Mouse (Mus musculus): ENCODE results near the gene Minpp1.
"Not testable (repeated sequence)": the region's sequence is repeated elsewhere in the genome, so short reads cannot be mapped to it uniquely, and the experiment has no call there.

The Minpp1 gene

GRCm38 (mm10) chr19:32485681-32486105 is at the start of gene Minpp1:
Minpp1 (plus strand) TSS chr19:32485769.
- peak; percentile 81 for DNase-seq (ENCODE audit: low spot score)

- no peak for DNase-seq (ENCODE audit: low spot score)
These were observed 46.2 kb upstream of the Minpp1 start for GRCm38 (mm10) chr19:32439356-32439755.

GRCm38 (mm10) chr19:32441568-32441967 is 44.0 kb upstream of the Minpp1 start:
- DNase-seq (ENCODE audit: low spot score), result peak; percentile 13

- no peak for DNase-seq (ENCODE audit: low spot score)
These were observed 36.6 kb upstream of the Minpp1 start for GRCm38 (mm10) chr19:32448931-32449330.

DNA sequence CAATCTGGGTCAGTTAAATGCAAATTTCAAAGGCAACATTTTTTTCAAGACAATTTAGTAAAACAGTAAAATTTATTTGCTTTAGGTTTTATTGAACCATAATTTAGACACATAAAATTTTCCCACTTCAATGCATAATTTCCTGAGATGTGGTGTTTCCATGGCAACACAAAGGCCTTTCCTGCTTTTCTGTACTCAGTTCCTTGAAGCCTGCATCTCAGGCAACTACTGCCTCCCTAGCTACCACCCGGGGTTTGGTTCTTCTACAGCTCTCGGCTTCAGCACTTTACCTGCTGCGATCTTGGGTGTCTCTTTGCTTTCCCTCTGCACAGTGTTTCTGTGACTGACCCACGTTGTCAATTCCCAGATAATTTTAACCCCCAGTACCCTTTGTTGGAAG is 33.3 kb upstream of the Minpp1 start:
- no peak for DNase-seq (ENCODE audit: low spot score)

DNA sequence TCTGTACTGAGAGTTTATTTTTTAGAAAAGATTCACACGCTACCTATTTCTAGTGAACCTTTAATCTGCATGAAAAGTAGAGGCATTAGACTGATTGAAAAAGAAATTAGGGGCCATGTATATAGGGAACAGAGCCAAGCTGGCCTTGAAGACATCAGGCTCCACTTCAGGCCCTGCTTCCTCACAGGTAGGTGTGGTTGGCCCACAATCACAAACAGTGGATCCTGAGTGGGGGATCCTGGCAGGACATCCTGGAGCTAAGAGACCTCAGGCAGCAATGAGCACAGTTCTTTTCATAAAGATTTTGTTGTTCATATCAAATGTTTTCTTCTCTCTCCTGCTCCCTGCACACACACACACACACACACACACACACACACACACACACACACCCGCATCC is 28.8 kb upstream of the Minpp1 start:
- no peak for DNase-seq (ENCODE audit: low spot score)

DNA sequence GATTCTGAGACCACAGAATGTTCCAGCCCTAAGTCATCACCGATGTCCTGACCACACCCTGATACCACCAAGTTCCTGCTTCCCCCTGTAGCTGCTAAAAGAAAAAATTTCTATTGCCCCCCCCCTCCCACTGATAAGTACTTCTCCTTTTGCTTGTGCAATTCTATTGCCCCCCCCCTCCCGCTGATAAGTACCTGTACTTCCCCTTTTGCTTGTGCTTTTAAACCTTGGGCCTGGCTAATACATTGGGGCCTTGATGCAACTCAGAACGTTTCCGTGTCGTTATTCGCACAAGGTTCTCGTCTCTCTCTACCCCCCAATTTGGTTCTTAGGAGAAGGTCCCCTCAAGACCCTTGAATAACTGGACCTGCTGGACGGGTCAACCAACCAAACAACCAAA is 27.9 kb upstream of the Minpp1 start:
- DNase-seq (ENCODE audit: low spot score), result not testable (repeated sequence)

GRCm38 (mm10) chr19:32463037-32463436 is 22.5 kb upstream of the Minpp1 start:
- no peak for DNase-seq (ENCODE audit: low spot score)

GRCm38 (mm10) chr19:32465228-32465627 is 20.3 kb upstream of the Minpp1 start:
- DNase-seq (ENCODE audit: low spot score), result no peak

- DNase-seq (ENCODE audit: low spot score), result no peak
These were observed 19.1 kb upstream of the Minpp1 start, which contains the start of gene Rpl9-ps6 for GRCm38 (mm10) chr19:32466478-32466877. Rpl9-ps6 (minus strand) TSS chr19:32466578.

DNA sequence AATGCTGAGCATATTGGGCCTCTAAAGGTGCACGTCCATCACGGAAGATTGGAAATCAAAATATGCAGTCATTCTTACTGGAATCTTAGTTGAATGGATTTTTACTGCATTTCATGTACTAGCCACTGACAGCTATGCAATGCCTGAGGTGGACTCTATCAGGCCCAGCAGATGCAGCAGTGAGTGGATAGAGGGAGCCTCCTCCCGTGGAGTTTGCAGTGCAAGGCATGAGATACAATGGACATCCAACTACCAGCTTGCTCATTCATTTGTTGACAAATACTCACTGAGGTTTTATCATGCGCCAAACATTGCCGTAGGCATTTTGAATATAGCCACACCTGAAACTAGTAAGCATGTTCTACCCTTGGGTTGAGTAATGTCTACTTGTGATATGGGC is 18.2 kb upstream of the Minpp1 start:
- DNase-seq (ENCODE audit: low spot score), result no peak

GRCm38 (mm10) chr19:32470059-32470497 is 15.5 kb upstream of the Minpp1 start:
- DNase-seq (ENCODE audit: low spot score), result peak; percentile 13

DNA sequence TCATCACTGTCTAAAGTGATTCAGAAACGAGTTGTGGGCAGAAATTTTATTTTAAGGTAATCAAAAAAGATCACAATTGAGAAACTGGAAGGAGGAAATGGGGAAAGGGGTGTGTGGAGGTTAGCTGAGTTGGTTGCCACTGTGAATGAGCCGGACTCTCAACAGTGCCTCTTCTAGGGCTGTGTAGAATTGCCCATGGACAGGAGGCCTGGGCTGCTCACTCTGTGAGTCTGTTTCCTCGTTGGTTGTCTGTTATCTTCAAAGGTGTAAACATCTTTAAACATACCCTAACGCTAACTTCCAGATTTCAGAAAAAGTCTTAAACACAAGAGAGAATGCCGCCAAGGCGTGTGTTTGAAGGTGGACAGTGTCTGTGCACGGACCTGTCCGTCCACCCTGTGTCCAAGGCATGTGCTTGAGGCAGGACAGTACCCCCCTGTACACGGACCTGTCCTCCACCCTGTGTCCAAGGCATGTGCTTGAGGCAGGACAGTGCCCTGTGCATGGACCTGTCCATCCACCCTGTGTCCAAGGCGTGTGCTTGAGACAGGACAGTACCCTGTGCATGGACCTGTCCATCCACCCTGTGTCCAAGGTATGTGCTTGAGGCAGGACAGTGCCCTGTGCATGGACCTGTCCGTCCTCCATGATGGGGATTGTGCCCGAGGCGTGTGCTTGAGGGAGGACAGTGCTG is 14.9 kb upstream of the Minpp1 start:
- no peak for DNase-seq (ENCODE audit: low spot score)

DNA sequence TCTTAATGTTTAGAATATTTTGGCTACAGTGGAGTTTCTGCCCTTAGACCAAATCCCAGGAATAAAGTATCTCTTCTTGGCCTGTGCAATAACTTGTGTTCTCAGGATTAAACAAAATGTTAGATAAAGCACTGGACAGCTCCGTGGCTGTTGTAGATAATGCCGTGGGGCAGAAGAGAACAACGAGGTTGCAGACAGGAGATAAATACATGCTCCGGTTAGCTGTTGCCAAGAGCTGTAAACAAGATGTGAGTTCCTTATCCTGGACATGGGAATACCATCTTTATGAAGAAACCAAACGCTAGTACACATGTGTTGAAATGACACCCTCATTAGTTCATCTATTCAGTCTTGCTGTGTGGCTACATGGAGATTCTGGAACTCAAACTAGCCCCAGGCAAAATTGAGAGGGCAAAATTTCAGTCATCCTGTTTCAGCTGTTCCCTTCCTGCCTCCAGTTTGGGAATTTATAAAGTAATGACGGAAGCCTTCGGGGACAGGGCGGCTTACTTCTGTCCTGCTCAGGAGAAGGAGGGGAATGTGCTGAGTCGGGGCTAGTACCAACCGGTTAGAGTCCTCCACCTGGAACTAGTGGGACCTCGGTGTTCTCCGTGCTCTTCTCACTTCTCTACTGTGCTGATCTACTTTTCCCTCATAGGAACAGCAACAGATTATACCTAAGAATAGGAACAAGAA is 9.4 kb upstream of the Minpp1 start:
- no peak for DNase-seq (ENCODE audit: low spot score)

DNA sequence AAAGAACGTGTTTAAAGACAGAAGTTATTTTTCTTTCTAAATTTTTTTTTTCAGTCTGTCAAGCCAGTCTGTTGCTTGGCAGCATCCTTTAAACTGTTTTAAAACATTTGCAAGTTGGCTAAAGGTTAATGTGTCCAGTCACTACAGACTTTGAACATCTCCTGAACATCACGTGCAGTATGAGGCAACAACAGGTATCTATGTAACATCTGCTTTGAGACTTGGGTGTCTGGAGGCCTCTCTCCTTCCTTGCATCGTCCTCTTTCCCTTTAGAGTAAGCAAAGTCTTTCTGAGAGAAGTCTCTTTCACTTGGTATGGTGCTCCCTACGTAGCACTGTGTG is 8.9 kb upstream of the Minpp1 start:
- no peak for DNase-seq (ENCODE audit: low spot score)

- DNase-seq (ENCODE audit: low spot score), result no peak
These were observed 5.3 kb upstream of the Minpp1 start for GRCm38 (mm10) chr19:32480255-32480654.

DNA sequence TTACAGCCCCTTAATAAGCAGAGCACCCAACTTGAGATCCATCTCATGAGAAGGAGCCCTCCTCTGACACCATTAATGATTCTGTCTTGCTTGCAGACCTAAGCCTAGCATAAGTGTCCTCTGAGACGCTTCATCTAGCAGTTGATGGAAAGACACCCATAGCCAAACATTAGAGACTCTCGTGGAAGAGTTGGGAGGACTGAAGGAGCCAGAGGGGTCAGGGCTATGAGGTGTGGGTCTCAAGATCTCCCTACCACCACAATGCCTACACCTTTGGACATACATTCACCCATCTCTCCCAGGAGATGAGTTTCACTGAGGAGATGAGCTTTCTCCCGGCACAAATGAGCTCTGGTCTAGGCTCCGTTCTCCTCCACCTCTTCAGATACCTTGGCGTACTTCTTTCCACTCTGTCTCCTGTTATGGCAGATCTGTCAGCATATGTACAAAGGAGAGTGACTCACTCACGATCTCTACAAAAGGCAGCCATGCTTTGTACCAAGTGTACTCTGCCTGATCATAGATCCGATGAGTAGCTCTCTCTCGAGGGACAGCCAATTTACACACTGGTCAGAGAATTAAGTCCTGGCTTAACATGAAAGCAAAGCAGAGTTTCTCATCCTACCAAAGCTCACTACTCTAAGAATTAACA is 4.7 kb upstream of the Minpp1 start:
- DNase-seq (ENCODE audit: low spot score), result no peak

- DNase-seq (ENCODE audit: low spot score), result no peak
These were observed 4.1 kb upstream of the Minpp1 start for GRCm38 (mm10) chr19:32481511-32481910.

DNA sequence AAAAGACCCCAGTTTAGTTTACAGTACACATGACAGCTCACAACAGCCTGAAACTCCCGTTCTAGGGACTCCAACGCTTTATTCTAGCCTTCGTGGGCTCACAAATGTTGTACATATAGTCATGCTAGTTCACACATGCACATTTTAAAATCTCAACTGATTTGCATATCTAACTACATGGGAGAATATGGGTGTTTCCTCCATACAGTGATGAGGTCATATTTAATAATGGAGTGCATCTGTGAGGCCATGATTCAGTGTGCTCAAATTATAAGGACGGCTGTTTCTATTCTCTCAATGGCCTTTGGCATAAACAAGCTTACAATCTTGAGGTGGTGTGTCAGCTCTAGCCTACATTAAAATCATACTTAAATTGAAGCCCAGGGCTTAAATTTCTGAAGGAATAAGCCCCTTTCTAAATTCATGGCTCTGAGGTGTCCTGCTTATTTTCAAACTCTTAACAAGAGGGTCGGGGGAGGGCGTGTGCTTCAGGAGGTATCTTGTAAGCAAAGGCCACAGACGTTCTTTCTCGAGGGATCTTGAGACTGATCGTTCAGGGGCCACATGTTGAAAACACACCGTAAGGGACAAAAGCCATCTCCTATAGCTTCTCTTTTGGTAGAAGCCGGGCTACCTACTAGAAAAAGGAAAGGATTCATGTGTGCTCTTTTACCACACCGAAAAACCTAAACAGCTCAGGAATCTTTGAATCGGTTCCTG is 468 bp upstream of the Minpp1 start:
- DNase-seq (ENCODE audit: low spot score), result no peak

DNA sequence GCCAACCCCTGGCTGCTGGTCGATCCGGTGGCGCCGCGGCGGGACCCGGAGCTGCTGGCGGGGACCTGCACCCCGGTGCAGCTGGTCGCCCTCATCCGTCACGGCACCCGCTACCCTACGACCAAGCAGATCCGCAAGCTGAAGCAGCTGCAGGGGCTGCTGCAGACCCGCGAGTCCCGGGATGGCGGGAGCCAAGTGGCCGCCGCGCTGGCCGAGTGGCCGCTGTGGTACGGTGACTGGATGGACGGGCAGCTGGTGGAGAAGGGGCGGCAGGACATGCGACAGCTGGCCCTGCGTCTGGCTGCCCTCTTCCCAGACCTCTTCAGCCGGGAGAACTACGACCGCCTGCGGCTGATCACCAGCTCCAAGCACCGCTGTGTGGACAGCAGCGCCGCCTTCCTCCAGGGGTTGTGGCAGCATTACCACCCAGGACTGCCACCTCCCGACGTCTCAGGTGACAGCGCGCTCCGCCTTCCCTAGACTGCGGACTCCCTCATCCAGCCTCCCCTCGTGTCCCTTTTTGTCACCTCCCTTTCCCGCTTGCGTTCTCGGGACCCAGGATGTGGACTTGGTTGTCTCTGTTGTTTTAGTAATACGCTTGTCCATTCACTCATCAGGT is 646 bp downstream of the Minpp1 start:
- DNase-seq (ENCODE audit: low spot score), result peak; percentile 66

DNA sequence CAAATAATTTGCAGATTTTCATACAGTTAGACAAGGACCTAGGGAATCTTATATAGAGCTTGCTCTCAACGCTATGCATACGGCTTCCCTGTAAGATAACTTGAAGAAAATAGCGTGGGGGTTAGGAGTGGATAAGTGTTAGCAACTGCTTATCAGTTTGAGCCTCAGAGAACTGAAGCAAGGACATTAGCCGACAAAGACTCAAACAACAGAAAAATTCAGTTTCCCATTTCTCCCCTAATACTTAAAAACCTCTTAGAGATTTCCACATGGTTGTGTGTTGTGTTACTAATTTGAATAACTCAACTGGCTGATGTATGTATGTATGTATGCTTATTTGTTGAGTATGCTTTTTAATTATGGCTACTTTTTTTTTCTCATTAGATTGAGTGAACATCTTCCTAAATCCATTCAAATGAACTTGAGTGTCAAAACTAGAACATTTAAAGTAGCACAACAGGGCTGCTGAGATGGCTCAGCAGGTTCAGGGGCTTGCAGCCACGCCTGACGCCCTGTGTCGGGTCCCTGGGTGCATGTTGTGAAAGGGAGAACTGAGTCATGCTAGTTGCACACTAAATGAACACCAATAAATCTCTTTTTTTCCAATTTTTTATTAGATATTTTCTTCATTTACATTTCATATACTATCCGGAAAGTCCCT is 2.2 kb downstream of the Minpp1 start:
- DNase-seq (ENCODE audit: low spot score), result no peak
